Mouse (Mus musculus) embryonic facial prominence, embryonic 10.5 days (tissue): ENCODE measurements at regions not wholly inside any gene's neighbourhood (a gene's known extent, or its start where the extent isn't known, plus 50 kb on each side); places are given as distances from the start of the nearest gene placed in this dataset.

Experiments
- DNase-seq: peaks from one replicate; pipeline ENCODE4 v3.0.0-alpha.2; 2017; ENCODE audit warnings: low spot score
- H3K27ac ChIP-seq: fragments of 300-500 bp; sonication (generic); replicated peaks from 2 replicates; pipeline ENCODE4 v1.5.1; 2016; ENCODE audit warnings: mild to moderate bottlenecking
- H3K27me3 ChIP-seq: fragments of 300-500 bp; sonication (generic); replicated peaks from 2 replicates; pipeline ENCODE4 v1.6.1; 2016; ENCODE audit warnings: low read depth, mild to moderate bottlenecking; ENCODE audit not compliant: poor library complexity, severe bottlenecking
- H3K36me3 ChIP-seq: fragments of 300-500 bp; sonication (generic); replicated peaks from 2 replicates; pipeline ENCODE4 v1.6.1; 2016; ENCODE audit warnings: mild to moderate bottlenecking, moderate library complexity
- H3K4me1 ChIP-seq: fragments of 300-500 bp; sonication (generic); 2 replicates; pipeline ENCODE4 v1.6.1; 2016
- H3K4me3 ChIP-seq: fragments of 300-500 bp; sonication (generic); 2 replicates; pipeline ENCODE4 v1.5.1; 2016; ENCODE audit warnings: mild to moderate bottlenecking, moderate library complexity
- H3K9me3 ChIP-seq: fragments of 300-500 bp; sonication (generic); 2 replicates; pipeline ENCODE4 v1.6.1; 2016; ENCODE audit warnings: mild to moderate bottlenecking
- WGBS: fragments of 180-500 bp; shearing (Covaris S2); methylation state at CpG from one replicate; pipeline ENCODE4 v1.1.7; 2016; 5-methylcytosine and 5-hydroxymethylcytosine counted together

GRCm38 (mm10) chr13:5240541-5240940 lies 620.7 kb upstream of the Klf6 start:
- no peak overlapping the region for H3K4me3 ChIP-seq
- H3K9me3 ChIP-seq: no peaks in the 10 kb centered on the region

DNA sequence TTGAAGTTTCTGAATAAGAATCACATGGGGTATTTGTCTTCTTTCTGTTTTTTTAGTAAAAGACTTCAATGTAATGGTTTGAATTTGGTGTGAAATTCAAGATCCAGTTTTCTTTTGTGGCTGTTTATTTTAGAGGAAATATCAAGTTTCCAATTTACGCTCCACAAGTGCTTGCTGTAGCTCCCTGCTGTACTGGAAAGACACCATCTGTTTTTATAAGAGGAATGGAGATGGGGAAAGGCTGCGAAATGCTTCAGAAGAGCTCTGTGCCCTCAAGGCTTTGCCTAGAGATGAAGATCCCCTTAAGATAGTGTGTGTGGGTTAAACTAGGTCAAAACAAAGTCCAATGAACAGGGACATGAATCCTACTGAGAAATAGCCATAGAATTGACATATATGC lies 618.5 kb upstream of the Klf6 start:
- 30% methylated on average over 2 of the region's 2 CpGs for WGBS
- no peak for DNase-seq
- no peak overlapping the region for H3K4me3 ChIP-seq

More at GRCm38 (mm10) chr13:5240541-5240940, 620.7 kb upstream of the Klf6 start:
- Histone ChIP-seq H3K36me3 (no peaks in the 10 kb centered on the region), H3K4me1 (peaks cover 20% of the 10 kb centered on the region), H3K27ac (no peak overlapping the region), H3K27me3 (no peaks in the 10 kb centered on the region)
- 78% methylated on average over 4 of the region's 4 CpGs for WGBS
- DNase-seq: no peak

DNA sequence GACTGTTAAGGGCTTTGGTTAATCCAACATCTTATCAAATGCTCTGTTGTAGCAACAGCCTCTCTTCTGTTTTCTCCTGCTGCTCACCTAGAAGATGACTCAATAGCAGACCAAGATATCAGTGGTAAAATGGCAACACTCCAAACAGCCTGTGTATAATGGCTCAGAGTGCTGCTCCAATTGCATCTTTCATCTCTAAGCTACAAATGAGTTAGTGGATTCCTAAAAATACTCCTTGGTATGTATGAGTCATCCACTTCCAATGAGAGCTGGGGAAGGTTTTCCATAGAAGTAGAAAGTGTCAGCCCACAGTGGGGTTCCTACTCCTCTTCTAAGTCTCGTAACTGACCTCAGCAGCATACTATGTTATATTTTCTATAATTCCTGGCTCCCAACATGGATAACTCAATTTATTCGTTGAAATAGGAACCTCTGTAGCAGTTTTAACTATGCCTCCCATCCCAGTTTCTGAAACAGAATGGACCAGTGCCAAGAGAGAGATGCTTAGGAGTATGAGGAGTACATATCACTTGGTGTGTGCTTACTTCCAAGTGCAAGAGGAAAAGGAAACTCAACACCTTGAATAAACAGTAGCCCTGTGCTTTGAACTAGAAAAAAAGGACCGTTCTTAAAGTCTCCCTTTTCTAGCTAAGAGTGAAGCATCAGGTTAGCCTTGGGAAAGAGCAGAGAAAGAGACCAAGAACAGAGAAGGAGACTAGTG lies 612.5 kb upstream of the Klf6 start:
- no peaks in the 10 kb centered on the region for H3K27me3 ChIP-seq
- WGBS: 48% methylated on average over 3 of the region's 3 CpGs
- no peak overlapping the region for H3K4me3 ChIP-seq
- no peak for DNase-seq
- H3K9me3 ChIP-seq: no peaks in the 10 kb centered on the region
- H3K4me1 ChIP-seq: no peaks in the 10 kb centered on the region
- H3K36me3 ChIP-seq: no peaks in the 10 kb centered on the region
- no peak overlapping the region for H3K27ac ChIP-seq

More for the DNA sequence above, 618.5 kb upstream of the Klf6 start:
- Histone ChIP-seq H3K36me3 (no peaks in the 10 kb centered on the region), H3K9me3 (no peaks in the 10 kb centered on the region), H3K27ac (no peak overlapping the region), H3K27me3 (no peaks in the 10 kb centered on the region), H3K4me1 (peaks cover 20% of the 10 kb centered on the region)

- Histone ChIP-seq H3K27ac (no peak overlapping the region), H3K27me3 (no peaks in the 10 kb centered on the region), H3K4me1 (peaks cover 6% of the 10 kb centered on the region; the same call in 1 of the 2 replicates), H3K36me3 (no peaks in the 10 kb centered on the region), H3K9me3 (no peaks in the 10 kb centered on the region), H3K4me3 (no peak overlapping the region)
- 84% methylated on average over 6 of the region's 6 CpGs for WGBS
- no peak for DNase-seq
Measured at GRCm38 (mm10) chr13:5257891-5258660, 603.2 kb upstream of the Klf6 start.

GRCm38 (mm10) chr13:5259760-5260159 lies 601.5 kb upstream of the Klf6 start:
- Histone ChIP-seq H3K36me3 (no peaks in the 10 kb centered on the region), H3K4me3 (no peak overlapping the region), H3K27me3 (no peaks in the 10 kb centered on the region), H3K4me1 (peaks cover 2% of the 10 kb centered on the region; the same call in 1 of the 2 replicates), H3K27ac (no peak overlapping the region), H3K9me3 (no peaks in the 10 kb centered on the region)
- WGBS: 71% methylated on average over 3 of the region's 3 CpGs
- no peak for DNase-seq

DNA sequence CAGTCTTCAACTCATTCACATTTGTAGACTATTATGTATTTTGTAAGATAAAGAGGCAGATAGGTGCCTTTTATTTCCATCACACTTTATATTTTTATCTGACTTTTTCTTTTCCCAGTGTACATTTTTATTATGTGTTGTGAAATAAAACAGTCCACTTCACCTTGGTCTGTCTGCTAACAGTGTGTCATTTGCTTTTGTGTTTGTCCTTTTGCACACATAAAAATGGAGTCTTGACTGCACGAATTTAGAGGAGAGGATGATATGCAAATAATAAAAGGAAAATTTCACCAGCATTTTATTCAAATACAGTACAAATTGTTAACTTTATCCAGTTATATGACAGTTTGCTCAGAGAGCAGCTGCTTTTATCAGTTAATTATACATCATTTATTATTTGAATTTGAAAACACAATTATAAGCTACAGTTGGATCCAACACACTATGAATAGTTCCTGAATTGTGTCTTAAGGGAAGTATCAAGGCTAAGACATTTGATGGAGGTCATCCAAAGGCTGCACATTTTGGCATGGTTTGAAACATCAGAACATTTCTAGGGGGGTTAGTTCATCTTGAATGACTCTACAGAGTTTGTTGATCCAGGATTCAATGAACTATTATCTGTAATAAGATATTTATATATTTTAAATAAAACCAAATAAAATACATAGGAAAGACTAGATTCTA lies 588.6 kb upstream of the Klf6 start:
- Histone ChIP-seq H3K9me3 (no peaks in the 10 kb centered on the region), H3K27ac (no peak overlapping the region), H3K4me3 (no peak overlapping the region), H3K36me3 (no peaks in the 10 kb centered on the region), H3K27me3 (no peaks in the 10 kb centered on the region), H3K4me1 (no peaks in the 10 kb centered on the region)
- WGBS: 67% methylated on average over 1 of the region's 1 CpGs
- DNase-seq: no peak

DNA sequence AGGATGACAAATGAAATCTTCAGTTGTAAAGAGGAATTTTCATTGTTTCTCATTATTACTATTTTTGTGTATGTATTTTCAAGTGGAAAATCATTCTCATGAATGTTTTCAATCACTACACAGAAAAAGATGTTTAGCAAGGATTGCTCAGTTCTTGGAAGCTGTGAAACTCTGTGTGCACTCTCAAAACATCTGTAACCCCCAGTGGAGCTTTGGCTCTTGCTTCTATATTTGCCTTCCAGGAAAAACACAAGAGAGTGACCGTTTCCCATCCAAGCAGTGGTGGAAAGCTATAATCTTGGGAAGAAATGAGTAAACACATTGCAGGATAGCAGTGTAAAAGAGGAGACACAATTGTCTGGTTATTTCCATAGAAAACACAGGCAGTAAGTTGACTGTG lies 584.7 kb upstream of the Klf6 start:
- no peak for DNase-seq
- 70% methylated on average over 1 of the region's 1 CpGs for WGBS
- H3K4me3 ChIP-seq: no peak overlapping the region

DNA sequence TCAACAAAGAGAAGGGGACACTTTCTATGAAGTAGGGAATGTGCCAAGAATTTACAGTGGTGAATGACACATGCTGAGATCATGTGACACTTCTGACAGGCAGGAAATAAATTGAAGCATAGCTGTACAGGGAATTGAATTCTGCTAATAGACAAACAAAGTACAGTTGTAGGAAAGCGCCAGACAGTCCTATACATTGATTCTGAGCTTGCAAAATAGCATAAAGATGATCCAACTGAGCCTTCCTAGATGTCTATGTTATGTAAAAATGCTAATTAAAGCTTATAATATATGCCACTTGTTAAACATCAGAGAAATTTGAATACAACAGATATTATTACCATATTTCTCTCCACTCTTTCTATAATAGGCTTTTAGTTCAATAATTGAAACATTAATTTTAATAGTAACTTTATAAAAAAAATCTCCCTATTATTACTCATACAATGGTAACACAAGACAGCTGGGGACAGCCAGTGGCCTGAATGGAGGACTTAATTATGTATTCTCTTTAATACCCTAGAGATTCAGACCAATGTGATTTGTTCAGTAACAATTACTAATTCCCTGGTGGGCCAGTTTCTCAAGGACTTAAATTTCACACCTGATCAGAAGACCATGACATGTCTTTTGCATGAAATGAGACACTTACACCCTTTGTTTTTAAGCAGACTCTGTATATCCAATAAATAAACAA lies 571.4 kb upstream of the Klf6 start:
- H3K27me3 ChIP-seq: no peaks in the 10 kb centered on the region
- no peak overlapping the region for H3K27ac ChIP-seq
- no peaks in the 10 kb centered on the region for H3K4me1 ChIP-seq
- H3K4me3 ChIP-seq: no peak overlapping the region
- WGBS: 88% methylated on average over 1 of the region's 1 CpGs
- H3K9me3 ChIP-seq: no peaks in the 10 kb centered on the region
- H3K36me3 ChIP-seq: no peaks in the 10 kb centered on the region
- no peak for DNase-seq

More for the DNA sequence above, 584.7 kb upstream of the Klf6 start:
- H3K9me3 ChIP-seq: no peaks in the 10 kb centered on the region
- H3K4me1 ChIP-seq: no peaks in the 10 kb centered on the region
- H3K36me3 ChIP-seq: no peaks in the 10 kb centered on the region
- H3K27ac ChIP-seq: no peak overlapping the region
- H3K27me3 ChIP-seq: no peaks in the 10 kb centered on the region

DNA sequence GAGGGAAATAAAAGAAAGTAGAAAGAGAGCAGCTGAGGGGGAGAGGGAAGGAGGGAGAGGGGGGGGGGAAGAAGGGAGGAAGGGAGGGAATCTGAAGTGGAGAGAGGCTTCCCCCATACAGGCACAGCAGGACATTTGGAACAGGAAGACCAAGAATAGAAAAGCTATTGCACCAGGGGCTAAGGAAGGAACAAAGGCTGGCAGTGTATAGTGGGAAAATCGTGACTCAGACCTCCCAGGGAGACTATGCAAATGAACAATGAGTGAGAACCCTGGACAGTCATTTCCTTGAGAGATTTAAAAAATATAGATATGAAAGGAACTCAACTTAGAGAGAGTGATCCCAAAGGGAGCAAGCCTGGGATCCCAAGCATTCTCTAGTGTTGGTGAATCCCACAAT lies 559.1 kb upstream of the Klf6 start:
- no peaks in the 10 kb centered on the region for H3K9me3 ChIP-seq
- 13% methylated on average over 1 of the region's 1 CpGs for WGBS
- no peak overlapping the region for H3K4me3 ChIP-seq
- DNase-seq: no peak
- no peaks in the 10 kb centered on the region for H3K27me3 ChIP-seq
- H3K4me1 ChIP-seq: 0 out of 2 replicates have a peak, but pooled peaks cover 2% of the 10 kb centered on the region
- H3K27ac ChIP-seq: no peak overlapping the region
- H3K36me3 ChIP-seq: no peaks in the 10 kb centered on the region

DNA sequence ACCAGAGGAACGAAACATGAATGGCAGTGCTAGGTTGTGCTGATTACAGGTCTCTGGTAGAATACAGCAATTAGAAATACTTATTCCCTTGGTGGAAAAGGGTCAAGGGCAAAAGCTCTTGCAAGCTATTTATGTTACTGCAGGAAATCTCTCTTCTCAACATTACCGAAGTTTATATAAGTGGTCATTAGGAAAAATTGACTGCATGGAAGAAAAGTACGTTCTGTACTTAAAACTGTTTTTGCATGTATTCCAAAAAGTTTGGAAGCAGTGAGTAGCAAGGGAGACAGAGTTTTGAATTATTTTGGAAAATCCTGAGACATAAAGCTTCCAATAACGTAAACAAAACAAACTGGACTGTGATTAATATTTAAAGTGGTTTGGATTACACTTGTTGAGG lies 554.6 kb upstream of the Klf6 start:
- Histone ChIP-seq H3K27me3 (no peaks in the 10 kb centered on the region), H3K9me3 (no peaks in the 10 kb centered on the region), H3K36me3 (no peaks in the 10 kb centered on the region), H3K4me1 (0 out of 2 replicates have a peak, but pooled peaks cover 2% of the 10 kb centered on the region), H3K4me3 (no peak overlapping the region), H3K27ac (no peak overlapping the region)
- 69% methylated on average over 4 of the region's 4 CpGs for WGBS
- DNase-seq: no peak

GRCm38 (mm10) chr13:5313297-5313696 lies 548.0 kb upstream of the Klf6 start:
- Histone ChIP-seq H3K4me3 (no peak overlapping the region), H3K36me3 (no peaks in the 10 kb centered on the region), H3K27me3 (no peaks in the 10 kb centered on the region), H3K4me1 (peaks cover 7% of the 10 kb centered on the region; the same call in 1 of the 2 replicates), H3K9me3 (no peaks in the 10 kb centered on the region), H3K27ac (no peak overlapping the region)
- 44% methylated on average over 2 of the region's 2 CpGs for WGBS
- DNase-seq: peak; percentile 14

- 45% methylated on average over 1 of the region's 1 CpGs for WGBS
Measured at GRCm38 (mm10) chr13:5315011-5315410, 546.3 kb upstream of the Klf6 start.

More at GRCm38 (mm10) chr13:5315011-5315410, 546.3 kb upstream of the Klf6 start:
- Histone ChIP-seq H3K27ac (no peak overlapping the region), H3K4me3 (no peak overlapping the region), H3K9me3 (no peaks in the 10 kb centered on the region), H3K36me3 (no peaks in the 10 kb centered on the region), H3K27me3 (no peaks in the 10 kb centered on the region), H3K4me1 (peaks cover 7% of the 10 kb centered on the region; the same call in 1 of the 2 replicates)
- no peak for DNase-seq
